Mouse (Mus musculus): ENCODE results near the gene Slc25a23.
"Not testable (repeated sequence)": the region's sequence is repeated elsewhere in the genome, so short reads cannot be mapped to it uniquely, and the experiment has no call there.

The Slc25a23 gene

GRCm38 (mm10) chr17:57070699-57071098, 11.0 kb upstream of the Slc25a23 start:
- no peak for DNase-seq

- DNase-seq = no peak
Measured at GRCm38 (mm10) chr17:57070272-57070671, 10.6 kb upstream of the Slc25a23 start.

- no peak for DNase-seq
Measured at GRCm38 (mm10) chr17:57066908-57067307, 7.2 kb upstream of the Slc25a23 start.

- peak; percentile 52 for DNase-seq
Measured at GRCm38 (mm10) chr17:57063031-57063430, 3.4 kb upstream of the Slc25a23 start.

GRCm38 (mm10) chr17:57062548-57062947, 2.9 kb upstream of the Slc25a23 start:
- DNase-seq = peak; percentile 56

GRCm38 (mm10) chr17:57062011-57062521, 2.4 kb upstream of the Slc25a23 start:
- DNase-seq = peak; percentile 84

- peak; percentile 73 for DNase-seq
Measured at GRCm38 (mm10) chr17:57061069-57061468, 1.4 kb upstream of the Slc25a23 start.

GRCm38 (mm10) chr17:57060231-57060801, 653 bp upstream of the Slc25a23 start:
- DNase-seq = peak; percentile 99

GRCm38 (mm10) chr17:57058891-57059485, 675 bp downstream of the Slc25a23 start, which contains the start of gene Crb3:
TSS of gene Crb3 (plus strand) at chr17:57059105.
- peak; percentile 81 for DNase-seq

- no peak for DNase-seq
Measured at GRCm38 (mm10) chr17:57056246-57056645, 3.4 kb downstream of the Slc25a23 start.

- DNase-seq = not testable (repeated sequence)
Measured at GRCm38 (mm10) chr17:57051679-57052078, 8.0 kb downstream of the Slc25a23 start.

- no peak for DNase-seq
Measured at GRCm38 (mm10) chr17:57048816-57049215, 10.8 kb downstream of the Slc25a23 start.

GRCm38 (mm10) chr17:57047406-57047805, 12.3 kb downstream of the Slc25a23 start:
- DNase-seq = no peak

- DNase-seq = no peak
Measured at GRCm38 (mm10) chr17:57041554-57041953, 18.1 kb downstream of the Slc25a23 start, which contains the start of gene Slc25a41. TSS of gene Slc25a41 (minus strand) at chr17:57041654.

GRCm38 (mm10) chr17:57038978-57039377, 20.7 kb downstream of the Slc25a23 start:
- DNase-seq = no peak

GRCm38 (mm10) chr17:57032854-57033253, 26.8 kb downstream of the Slc25a23 start:
- DNase-seq = peak; percentile 67

GRCm38 (mm10) chr17:57031661-57032420, 27.8 kb downstream of the Slc25a23 start:
- DNase-seq = peak; percentile 100

GRCm38 (mm10) chr17:57030931-57031660, 28.6 kb downstream of the Slc25a23 start, which contains the start of gene Khsrp:
TSS of gene Khsrp (minus strand) at chr17:57031522.
- no peak for DNase-seq

GRCm38 (mm10) chr17:57029691-57030090, 30.0 kb downstream of the Slc25a23 start:
- DNase-seq = peak; percentile 49

- DNase-seq = no peak
Measured at GRCm38 (mm10) chr17:57027471-57027870, 32.2 kb downstream of the Slc25a23 start.

- DNase-seq = no peak
Measured at GRCm38 (mm10) chr17:57020960-57021359, 38.7 kb downstream of the Slc25a23 start.

GRCm38 (mm10) chr17:57019693-57020092, 40.0 kb downstream of the Slc25a23 start:
- DNase-seq = no peak

Data from cerebellum, adult 9-11 months (tissue).